Mouse (Mus musculus): ENCODE measurements around the gene Fcgbp. TPM values are rescaled to one million over a fixed set of nuclear protein-coding genes. Genes with fewer than 3 reads are reported as not detected.
"Not testable (repeated sequence)": the region's sequence is repeated elsewhere in the genome, so short reads cannot be mapped to it uniquely, and the experiment has no call there.

The Fcgbp gene
- total and polyA plus RNA-seq, 3 experiments: 0.27 TPM; not detected in 2

- H3K4me3 ChIP-seq (ENCODE audit: low read depth, low read length): no peak within 1 kb of the TSS
- peaks cover 10% of the 10 kb centered on the region; the same call in 1 of the 2 replicates for H3K27me3 ChIP-seq (ENCODE audit: insufficient read depth, low read length)
- H3K9me3 ChIP-seq (replicated peaks): no peaks in the 10 kb centered on the region
- TF ChIP-seq POLR2AphosphoS5 (IDR thresholded peaks at IDR 0.05; ENCODE audit: insufficient replicate concordance, low read depth, low read length): no peak
- TF ChIP-seq GATA1 (IDR thresholded peaks at IDR 0.05; ENCODE audit: borderline replicate concordance, low read length): no peak
- no peak for TF ChIP-seq CTCF (IDR thresholded peaks at IDR 0.05; ENCODE audit: low read depth, low read length)
- no peak for TF ChIP-seq TAL1 (conservative IDR thresholded peaks at IDR 0.05; ENCODE audit: low read depth, low read length)
- TF ChIP-seq GATA2 (IDR thresholded peaks at IDR 0.05; ENCODE audit: borderline replicate concordance, low read depth, low read length): no peak
- H3K4me1 ChIP-seq (ENCODE audit: insufficient read depth, low read depth, low read length): no peaks in the 10 kb centered on the region; the same call in 1 of the 2 replicates
- H3K36me3 ChIP-seq (replicated peaks): no peaks in the 10 kb centered on the region
- no peak for DNase-seq (ENCODE audit: low spot score)
- no peak for ATAC-seq (ENCODE audit: extremely low read depth, insufficient number of reproducible peaks, low FRiP score, poor library complexity, severe bottlenecking)
These were observed 58.1 kb downstream of the Fcgbp start, which contains the start of gene 9530053A07Rik for GRCm38 (mm10) chr7:28129166-28129565. Gene 9530053A07Rik, plus strand, starts transcription at chr7:28129466.

DNA sequence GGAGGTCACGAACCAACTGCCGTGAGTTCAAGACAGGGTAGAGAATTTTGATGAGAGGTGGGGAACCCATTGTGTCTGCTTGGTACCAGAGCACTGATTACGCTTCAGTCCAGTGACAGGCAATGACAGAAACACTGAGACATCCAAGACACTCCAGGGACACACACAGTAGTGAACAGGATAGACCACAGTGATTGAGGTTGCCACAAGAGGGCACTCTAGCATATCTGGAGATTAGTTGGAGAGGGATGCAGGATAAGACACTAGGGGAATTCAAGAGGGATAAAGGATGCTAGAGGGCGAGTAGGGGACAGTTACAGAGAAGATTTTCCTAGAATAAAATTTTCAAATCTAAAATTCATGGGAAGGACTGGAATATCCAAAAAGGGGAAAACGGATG, 66.6 kb downstream of the Fcgbp start:
- no peak for ATAC-seq (ENCODE audit: extremely low read depth, insufficient number of reproducible peaks, low FRiP score, poor library complexity, severe bottlenecking)
- peak; percentile 46 for DNase-seq (ENCODE audit: low spot score)
- peaks cover 10% of the 10 kb centered on the region; the same call in 1 of the 2 replicates for H3K27me3 ChIP-seq (ENCODE audit: insufficient read depth, low read length)

GRCm38 (mm10) chr7:28148263-28148662, 77.2 kb downstream of the Fcgbp start:
- TF ChIP-seq CTCF (IDR thresholded peaks at IDR 0.05; ENCODE audit: low read depth, low read length) (peak; percentile 69), GATA1 (IDR thresholded peaks at IDR 0.05; ENCODE audit: borderline replicate concordance, low read length) (no peak)
- peaks cover 8% of the 10 kb centered on the region for H3K9me3 ChIP-seq (replicated peaks)
- ATAC-seq (ENCODE audit: extremely low read depth, insufficient number of reproducible peaks, low FRiP score, poor library complexity, severe bottlenecking) (no peak), DNase-seq (ENCODE audit: low spot score) (peak; percentile 43)
- peaks cover 23% of the 10 kb centered on the region for H3K27me3 ChIP-seq (ENCODE audit: insufficient read depth, low read length)
- H3K4me1 ChIP-seq (ENCODE audit: insufficient read depth, low read depth, low read length): peaks cover 6% of the 10 kb centered on the region; the same call in 1 of the 2 replicates
- H3K36me3 ChIP-seq (replicated peaks): no peaks in the 10 kb centered on the region
- H3K4me3 ChIP-seq (ENCODE audit: low read depth, low read length): no peak overlapping the region

More for the DNA sequence above, 66.6 kb downstream of the Fcgbp start:
- no peak for TF ChIP-seq GATA1 (IDR thresholded peaks at IDR 0.05; ENCODE audit: borderline replicate concordance, low read length)
- TF ChIP-seq CTCF (IDR thresholded peaks at IDR 0.05; ENCODE audit: low read depth, low read length): 0 out of 2 replicates have a peak, but pooled peaks have one; percentile 34
- Histone ChIP-seq H3K4me3 (ENCODE audit: low read depth, low read length) (no peak overlapping the region), H3K36me3 (replicated peaks) (no peaks in the 10 kb centered on the region), H3K9me3 (replicated peaks) (no peaks in the 10 kb centered on the region), H3K4me1 (ENCODE audit: insufficient read depth, low read depth, low read length) (no peaks in the 10 kb centered on the region)

DNA sequence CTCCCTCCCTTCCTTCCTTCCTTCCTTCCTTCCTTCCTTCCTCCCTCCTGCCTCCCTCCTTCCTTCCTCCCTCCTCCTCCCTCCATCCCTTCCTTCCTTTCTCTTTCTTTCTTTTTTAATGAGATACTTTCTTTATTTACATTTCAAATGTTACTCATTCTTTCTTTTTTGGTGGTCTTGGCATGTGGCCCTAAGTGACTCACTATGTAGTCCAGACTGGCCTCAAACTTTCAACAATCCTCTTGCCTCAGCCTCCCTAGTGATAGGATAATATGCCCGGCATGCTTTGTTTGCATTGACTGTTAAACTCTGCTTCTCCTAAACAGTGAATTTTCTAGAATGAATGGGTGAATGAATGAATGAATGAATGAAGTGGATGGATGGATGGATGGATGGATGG, 78.8 kb downstream of the Fcgbp start:
- no peak for ATAC-seq (ENCODE audit: extremely low read depth, insufficient number of reproducible peaks, low FRiP score, poor library complexity, severe bottlenecking)
- H3K27me3 ChIP-seq (ENCODE audit: insufficient read depth, low read length): peaks cover 26% of the 10 kb centered on the region
- no peak for DNase-seq (ENCODE audit: low spot score)
- no peak overlapping the region for H3K4me3 ChIP-seq (ENCODE audit: low read depth, low read length)
- no peak for TF ChIP-seq GATA1 (IDR thresholded peaks at IDR 0.05; ENCODE audit: borderline replicate concordance, low read length)
- no peak for TF ChIP-seq GATA2 (IDR thresholded peaks at IDR 0.05; ENCODE audit: borderline replicate concordance, low read depth, low read length)
- no peak for TF ChIP-seq POLR2AphosphoS5 (IDR thresholded peaks at IDR 0.05; ENCODE audit: insufficient replicate concordance, low read depth, low read length)
- TF ChIP-seq CTCF (IDR thresholded peaks at IDR 0.05; ENCODE audit: low read depth, low read length): no peak
- no peak for TF ChIP-seq TAL1 (conservative IDR thresholded peaks at IDR 0.05; ENCODE audit: low read depth, low read length)
- peaks cover 6% of the 10 kb centered on the region; the same call in 1 of the 2 replicates for H3K4me1 ChIP-seq (ENCODE audit: insufficient read depth, low read depth, low read length)
- H3K9me3 ChIP-seq (replicated peaks): no peaks in the 10 kb centered on the region
- no peaks in the 10 kb centered on the region for H3K36me3 ChIP-seq (replicated peaks)

DNA sequence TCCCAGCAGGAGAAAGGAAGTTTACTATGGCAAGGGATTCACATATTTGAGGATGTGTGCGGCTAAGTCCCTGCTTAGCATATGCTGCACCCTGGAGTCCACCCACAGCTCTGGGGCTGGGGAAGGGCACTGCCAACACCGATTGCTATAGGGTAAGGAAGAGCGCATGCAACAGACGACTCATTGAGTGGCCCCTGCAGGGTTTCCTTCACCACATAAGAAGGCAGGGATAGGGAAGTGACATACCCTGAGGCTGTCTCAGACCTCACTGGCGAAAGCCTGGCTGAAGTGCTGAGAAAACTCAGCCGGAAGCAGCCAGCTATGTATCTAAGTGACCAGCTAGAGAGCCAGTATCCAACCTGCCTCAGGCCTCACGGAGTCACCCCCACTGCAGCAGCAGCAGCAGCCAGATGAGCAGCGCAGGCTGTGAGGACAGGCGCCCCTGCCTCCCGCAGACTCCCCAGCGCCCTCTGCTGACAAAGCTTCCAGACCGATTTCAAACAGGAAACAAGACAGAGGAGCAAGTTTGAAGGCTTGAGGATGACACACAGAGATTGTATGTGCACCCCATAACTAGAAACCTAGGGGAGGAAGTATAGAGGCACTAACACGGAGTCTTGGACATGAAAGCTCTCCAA, 80.7 kb downstream of the Fcgbp start:
- H3K9me3 ChIP-seq (replicated peaks): no peaks in the 10 kb centered on the region
- TF ChIP-seq CTCF (IDR thresholded peaks at IDR 0.05; ENCODE audit: low read depth, low read length) (no peak), GATA1 (IDR thresholded peaks at IDR 0.05; ENCODE audit: borderline replicate concordance, low read length) (no peak), TAL1 (conservative IDR thresholded peaks at IDR 0.05; ENCODE audit: low read depth, low read length) (no peak), POLR2AphosphoS5 (IDR thresholded peaks at IDR 0.05; ENCODE audit: insufficient replicate concordance, low read depth, low read length) (no peak), GATA2 (IDR thresholded peaks at IDR 0.05; ENCODE audit: borderline replicate concordance, low read depth, low read length) (no peak)
- H3K27me3 ChIP-seq (ENCODE audit: insufficient read depth, low read length): peaks cover 24% of the 10 kb centered on the region
- H3K36me3 ChIP-seq (replicated peaks): no peaks in the 10 kb centered on the region
- ATAC-seq (ENCODE audit: extremely low read depth, insufficient number of reproducible peaks, low FRiP score, poor library complexity, severe bottlenecking): no peak
- DNase-seq (ENCODE audit: low spot score): no peak
- no peak overlapping the region for H3K4me3 ChIP-seq (ENCODE audit: low read depth, low read length)
- H3K4me1 ChIP-seq (ENCODE audit: insufficient read depth, low read depth, low read length): peaks cover 3% of the 10 kb centered on the region; the same call in 1 of the 2 replicates

GRCm38 (mm10) chr7:28153595-28153994, 82.6 kb downstream of the Fcgbp start:
- ATAC-seq (ENCODE audit: extremely low read depth, insufficient number of reproducible peaks, low FRiP score, poor library complexity, severe bottlenecking); DNase-seq (ENCODE audit: low spot score); H3K4me3 ChIP-seq (ENCODE audit: low read depth, low read length); H3K4me1 ChIP-seq (ENCODE audit: insufficient read depth, low read depth, low read length); H3K36me3 ChIP-seq (replicated peaks); H3K9me3 ChIP-seq (replicated peaks): not testable (repeated sequence)
- peaks cover 22% of the 10 kb centered on the region for H3K27me3 ChIP-seq (ENCODE audit: insufficient read depth, low read length)

GRCm38 (mm10) chr7:28159292-28159691, 88.3 kb downstream of the Fcgbp start:
- Histone ChIP-seq H3K4me1 (ENCODE audit: insufficient read depth, low read depth, low read length) (no peaks in the 10 kb centered on the region), H3K4me3 (ENCODE audit: low read depth, low read length) (no peak overlapping the region), H3K9me3 (replicated peaks) (no peaks in the 10 kb centered on the region), H3K27me3 (ENCODE audit: insufficient read depth, low read length) (peaks cover 29% of the 10 kb centered on the region), H3K36me3 (replicated peaks) (no peaks in the 10 kb centered on the region)
- ATAC-seq (ENCODE audit: extremely low read depth, insufficient number of reproducible peaks, low FRiP score, poor library complexity, severe bottlenecking): no peak
- TF ChIP-seq POLR2AphosphoS5 (IDR thresholded peaks at IDR 0.05; ENCODE audit: insufficient replicate concordance, low read depth, low read length) (no peak), TAL1 (conservative IDR thresholded peaks at IDR 0.05; ENCODE audit: low read depth, low read length) (no peak), GATA1 (IDR thresholded peaks at IDR 0.05; ENCODE audit: borderline replicate concordance, low read length) (no peak), CTCF (IDR thresholded peaks at IDR 0.05; ENCODE audit: low read depth, low read length) (no peak), GATA2 (IDR thresholded peaks at IDR 0.05; ENCODE audit: borderline replicate concordance, low read depth, low read length) (no peak)
- DNase-seq (ENCODE audit: low spot score): no peak

All from G1E (cell line).